Mouse (Mus musculus) right cerebral cortex, postnatal 36 days (tissue): ENCODE measurements around the gene Gab2.

Source experiments
- DNase-seq, 2 experiments: peaks; one replicate each; pipeline ENCODE4 v3.0.0; 2022; ENCODE audit warnings: low spot score in 2 of 2, mixed read lengths in 1 of 2

The Gab2 gene

DNA sequence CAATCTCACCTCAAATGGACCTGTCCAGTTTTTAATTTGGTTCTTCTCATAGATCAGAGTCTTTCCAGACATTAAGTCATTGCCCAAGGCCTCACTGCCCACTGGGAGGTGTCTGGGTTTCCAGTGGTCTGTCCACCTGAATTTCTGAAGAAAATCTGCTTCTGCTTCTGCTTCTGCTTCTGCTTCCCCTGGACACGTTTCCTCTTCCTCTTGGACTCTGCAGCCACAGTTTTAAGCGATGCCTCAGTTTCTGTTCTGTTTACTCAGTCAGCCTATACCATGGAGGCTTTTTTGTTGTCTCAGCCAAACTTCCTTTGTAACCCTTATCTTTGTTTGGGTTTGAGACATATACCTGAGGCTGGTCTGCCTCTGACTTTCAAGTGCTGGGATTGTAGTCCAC lies 170.3 kb downstream of the Gab2 start:
- no peak for DNase-seq

DNA sequence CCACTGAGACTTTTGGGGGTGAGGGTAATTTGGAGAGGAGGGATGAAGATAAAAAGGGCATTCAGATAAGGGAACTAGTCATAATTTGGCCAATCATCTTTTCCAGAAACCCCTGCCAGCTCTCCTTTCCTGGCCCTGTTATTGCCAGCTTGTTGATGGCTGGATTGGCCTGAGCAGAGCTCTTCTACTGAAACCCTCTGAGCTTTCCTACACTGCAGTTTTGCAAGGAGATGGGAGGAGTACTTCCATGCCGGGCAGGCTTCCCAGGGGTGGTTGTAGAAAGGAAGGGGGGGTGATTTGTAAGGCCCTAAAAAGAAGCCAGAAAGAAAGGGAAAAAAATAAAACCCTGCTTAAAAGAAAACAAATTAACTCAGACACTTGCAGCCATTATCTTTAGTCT lies 181.2 kb downstream of the Gab2 start:
- DNase-seq = no peak

DNA sequence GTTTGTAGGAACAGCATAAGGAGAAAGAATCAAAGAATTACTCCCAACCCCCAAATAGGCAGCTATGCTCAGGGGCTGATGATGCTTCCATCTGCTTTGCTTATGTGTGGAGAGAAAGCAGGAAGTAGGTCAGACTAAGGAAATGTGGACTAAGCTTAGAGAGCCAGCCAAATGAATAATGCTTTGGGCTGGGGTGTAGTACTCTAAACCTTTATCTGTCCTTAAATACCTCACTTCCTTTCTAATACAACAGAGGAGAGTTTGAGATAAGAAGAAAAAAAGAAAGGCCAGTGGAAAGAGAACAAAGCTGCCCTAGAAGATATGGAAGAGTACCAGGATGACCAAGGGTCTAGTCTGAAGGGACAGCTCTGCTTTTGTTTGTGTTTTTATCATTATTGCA lies 189.0 kb downstream of the Gab2 start:
- no peak for DNase-seq

- no peak for DNase-seq
These were observed 189.7 kb downstream of the Gab2 start for GRCm38 (mm10) chr7:97271068-97271467.

DNA sequence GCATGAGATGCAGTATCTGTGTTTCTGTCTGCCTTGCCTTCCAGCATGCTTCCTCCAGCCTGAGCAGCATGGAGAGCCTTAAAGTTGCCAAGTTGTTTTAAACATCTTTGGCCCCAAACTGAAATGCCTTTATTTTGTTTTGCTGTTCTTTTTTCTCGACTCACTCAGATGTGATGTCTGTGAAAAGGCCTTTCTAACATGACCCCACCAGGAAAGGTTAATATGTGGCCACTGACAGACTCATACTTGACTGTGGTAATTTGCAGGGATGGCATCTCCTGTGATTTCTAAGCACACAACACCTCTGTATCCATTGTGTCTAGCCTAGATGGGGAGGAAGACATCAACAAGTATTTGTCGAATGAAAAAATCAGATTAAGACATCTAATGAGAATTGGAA lies 215.6 kb downstream of the Gab2 start:
- no peak for DNase-seq

DNA sequence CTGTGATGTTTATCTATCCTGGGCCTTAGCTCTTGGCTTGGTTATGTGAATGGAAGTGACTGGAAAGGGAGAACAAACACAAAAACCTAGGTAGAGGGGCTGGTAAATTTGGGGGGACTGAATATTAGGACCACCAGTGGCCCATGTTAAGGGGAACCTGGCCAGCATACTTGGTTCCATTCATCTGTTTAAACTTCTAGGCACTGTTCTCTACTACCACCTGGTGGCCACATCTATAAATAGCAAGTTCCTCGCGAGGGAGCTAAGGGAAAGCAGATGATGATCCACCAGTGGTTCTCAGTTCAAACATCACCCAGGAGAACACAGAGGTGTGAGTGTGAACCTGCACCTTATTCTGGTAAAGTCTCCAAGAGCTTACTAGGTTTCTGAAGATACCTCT lies 216.1 kb downstream of the Gab2 start:
- DNase-seq = peak in 1 of 2 experiments; percentile 41

- no peak for DNase-seq
These were observed 216.9 kb downstream of the Gab2 start for GRCm38 (mm10) chr7:97298279-97298678.

DNA sequence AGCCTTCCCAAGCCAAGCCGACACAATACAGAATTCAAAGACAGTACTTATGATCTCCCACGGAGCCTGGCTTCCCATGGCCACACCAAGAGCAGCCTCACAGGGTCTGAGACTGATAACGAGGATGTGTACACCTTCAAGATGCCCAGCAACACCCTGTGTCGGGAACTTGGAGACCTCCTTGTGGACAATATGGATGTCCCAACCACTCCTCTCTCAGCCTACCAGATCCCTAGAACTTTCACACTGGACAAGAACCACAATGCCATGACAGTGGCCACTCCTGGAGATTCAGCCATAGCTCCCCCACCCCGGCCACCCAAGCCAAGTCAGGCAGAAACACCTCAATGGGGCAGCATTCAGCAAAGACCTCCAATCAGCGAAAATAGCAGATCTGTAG lies 217.6 kb downstream of the Gab2 start:
- no peak for DNase-seq

DNA sequence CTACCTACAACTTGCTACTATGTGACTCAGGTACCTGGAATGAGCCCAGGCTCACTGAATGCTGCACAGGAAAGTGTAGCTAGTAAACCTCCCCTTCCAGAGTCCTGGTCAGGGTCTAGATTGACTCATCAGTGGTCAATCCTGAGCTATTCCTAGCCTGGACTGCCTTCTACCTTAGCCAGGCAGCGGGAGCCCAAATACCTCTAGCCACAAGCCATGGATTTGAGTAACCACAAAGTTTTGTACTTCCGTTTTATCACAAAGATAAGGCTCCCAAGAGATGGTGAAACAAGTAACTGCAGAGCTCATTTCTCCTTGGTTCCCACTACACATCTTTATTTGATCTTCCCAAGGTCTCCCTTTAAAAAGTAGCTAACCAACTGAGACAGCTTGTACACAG lies 219.5 kb downstream of the Gab2 start:
- DNase-seq = no peak

GRCm38 (mm10) chr7:97301321-97301720 lies 219.9 kb downstream of the Gab2 start:
- DNase-seq = no peak

- no peak for DNase-seq
These were observed 220.9 kb downstream of the Gab2 start for GRCm38 (mm10) chr7:97302261-97302660.

DNA sequence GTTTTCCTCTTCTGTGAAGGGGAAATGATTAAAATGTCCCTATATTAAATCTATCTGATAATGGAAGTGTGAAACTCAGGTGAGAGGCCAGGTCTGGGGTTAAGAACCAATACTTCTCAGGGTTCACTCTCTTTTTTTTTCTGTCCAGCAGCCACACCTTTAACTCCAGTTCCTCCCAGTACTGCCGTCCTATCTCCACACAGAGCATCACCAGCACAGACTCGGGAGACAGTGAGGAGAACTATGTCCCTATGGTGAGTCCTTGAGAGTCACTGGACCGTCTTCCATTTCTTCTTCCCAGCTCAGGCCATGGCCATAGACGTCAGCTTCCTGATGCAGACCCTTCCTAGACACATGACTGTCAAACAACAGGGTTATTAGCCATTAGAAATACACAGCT lies 221.5 kb downstream of the Gab2 start:
- DNase-seq = no peak

DNA sequence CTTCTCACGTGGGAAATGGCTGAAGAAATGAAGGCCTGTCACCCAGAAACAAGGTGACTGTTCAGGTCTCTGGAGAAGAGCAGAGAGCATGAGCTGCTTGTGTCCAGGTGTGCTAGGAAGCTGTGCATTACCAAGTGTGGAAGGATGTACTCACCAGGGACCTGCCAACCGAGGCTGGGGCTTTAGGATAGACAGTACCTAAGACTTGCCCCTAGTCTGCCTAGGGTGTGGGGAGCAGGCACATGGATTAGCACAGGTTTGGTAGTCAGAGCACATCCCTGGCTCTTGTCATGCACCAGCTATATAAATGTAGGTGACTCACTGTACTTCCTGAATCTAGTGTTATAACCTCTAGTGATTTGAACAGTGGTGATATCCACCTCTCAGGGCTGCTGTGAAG lies 222.2 kb downstream of the Gab2 start:
- DNase-seq = no peak

GRCm38 (mm10) chr7:97304471-97304870 lies 223.1 kb downstream of the Gab2 start:
- no peak for DNase-seq

DNA sequence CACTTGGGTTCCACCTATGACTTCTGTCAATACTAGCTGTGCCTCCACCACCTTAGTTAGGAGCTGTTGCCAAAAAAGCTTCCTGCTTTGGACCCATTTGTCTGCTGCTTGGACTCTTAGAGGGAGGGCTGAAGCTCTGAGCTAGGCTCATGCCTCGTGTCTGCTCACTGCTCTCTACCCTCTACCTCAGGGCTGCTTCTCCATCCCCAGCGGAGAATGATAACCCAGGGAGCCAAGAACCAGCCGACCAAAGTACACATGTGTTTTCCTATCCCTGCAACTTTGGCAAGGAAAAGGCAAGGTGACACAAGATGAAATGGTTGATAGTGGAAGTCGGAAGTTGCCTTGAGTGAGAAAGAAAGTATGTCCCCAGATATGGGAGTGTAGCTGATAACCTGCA lies 223.8 kb downstream of the Gab2 start:
- no peak for DNase-seq

GRCm38 (mm10) chr7:97306813-97307212 lies 225.4 kb downstream of the Gab2 start:
- DNase-seq = no peak

DNA sequence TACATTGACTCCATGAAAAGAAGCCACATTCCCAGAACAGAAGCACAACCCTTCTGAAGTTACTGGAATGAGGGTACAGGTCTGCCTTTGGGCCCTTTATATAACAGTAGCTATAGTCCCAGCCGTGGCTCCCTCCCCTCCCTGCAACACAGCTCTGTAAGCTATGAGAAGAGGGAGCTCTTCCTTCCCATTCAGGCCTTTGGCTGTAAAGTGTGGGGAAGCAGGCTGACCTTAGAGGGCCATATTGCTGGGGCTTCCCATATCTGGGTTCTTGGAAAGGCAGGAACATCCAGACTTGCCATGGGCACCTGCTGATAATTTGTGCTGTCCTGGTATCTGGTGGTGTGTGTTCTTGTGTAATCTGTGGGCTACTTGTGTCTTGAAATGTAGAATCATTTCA lies 226.2 kb downstream of the Gab2 start:
- no peak for DNase-seq

GRCm38 (mm10) chr7:97309461-97310340 lies 228.3 kb downstream of the Gab2 start:
- DNase-seq = no peak

DNA sequence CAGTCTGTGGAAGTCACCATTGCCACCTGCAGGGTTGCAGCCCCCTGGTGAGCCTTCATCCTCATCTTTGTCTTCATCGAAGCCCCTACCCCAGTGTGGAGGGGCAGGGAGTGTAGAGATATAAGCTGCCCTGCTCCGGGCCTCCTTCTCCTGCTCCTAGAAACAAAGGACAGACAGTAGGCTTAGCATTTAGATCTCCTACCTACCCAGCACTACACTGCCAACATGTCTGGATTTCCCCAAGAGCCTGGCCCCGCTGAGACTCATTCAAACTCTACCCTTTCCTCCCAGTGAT lies 228.9 kb downstream of the Gab2 start:
- DNase-seq = no peak

DNA sequence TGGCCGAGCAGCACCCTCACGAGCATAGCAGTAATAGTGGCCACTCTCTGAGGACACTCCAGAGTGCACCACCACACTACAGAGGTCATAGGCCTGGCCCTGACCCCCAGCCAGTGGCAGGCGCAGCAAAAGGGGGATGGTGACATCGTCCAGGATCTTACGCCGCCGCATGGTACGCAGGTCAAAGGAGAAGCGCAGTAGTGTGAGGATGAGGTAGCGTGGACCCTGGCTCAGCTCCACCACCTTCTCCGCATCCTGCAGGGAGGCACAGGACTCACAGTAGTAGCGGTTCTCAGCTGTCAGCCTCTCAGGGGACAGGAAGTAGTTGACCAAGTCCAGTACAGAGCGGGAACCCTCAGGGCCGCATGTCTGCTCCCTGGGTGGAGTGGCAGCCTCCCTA lies 230.2 kb downstream of the Gab2 start:
- DNase-seq = no peak

DNA sequence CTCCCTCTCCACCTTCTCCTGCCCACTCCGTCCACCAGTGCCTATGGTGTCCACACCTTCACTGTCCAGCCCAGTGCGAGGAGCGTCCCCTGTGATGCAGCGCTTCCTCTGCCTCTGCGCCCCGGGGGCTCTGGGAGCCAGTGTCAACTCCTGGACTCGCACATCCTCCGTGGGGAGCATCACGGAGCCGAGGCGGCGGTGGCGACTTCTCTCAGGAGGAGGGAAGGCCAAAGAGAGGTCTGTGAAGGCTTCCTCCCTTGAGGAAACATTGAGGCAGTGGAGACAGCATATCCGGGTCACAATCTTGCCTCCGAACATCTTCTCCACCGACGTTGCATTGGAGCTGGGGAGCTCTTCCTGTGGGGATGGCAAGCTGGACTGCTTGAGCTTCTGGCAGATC lies 230.8 kb downstream of the Gab2 start:
- no peak for DNase-seq

DNA sequence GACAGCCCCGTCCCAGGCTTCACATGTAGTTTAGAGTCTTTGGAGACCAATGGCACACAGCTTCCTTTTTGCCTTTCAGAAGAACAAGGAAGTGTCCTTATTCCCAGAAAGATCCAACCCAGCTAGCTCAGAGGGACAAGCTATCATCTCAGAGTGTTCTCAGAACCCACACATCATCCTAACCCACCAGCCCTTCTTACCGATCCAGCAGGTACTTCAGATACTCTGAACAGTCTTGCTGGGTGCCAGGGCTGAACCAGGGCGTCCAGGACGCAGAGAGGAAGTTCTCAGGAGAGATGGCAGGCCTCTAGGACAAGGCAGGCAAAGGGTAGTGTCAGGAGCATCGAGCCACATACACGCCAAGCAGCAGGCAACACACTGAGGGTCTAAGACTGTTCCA lies 231.5 kb downstream of the Gab2 start:
- no peak for DNase-seq

GRCm38 (mm10) chr7:97313364-97313995 lies 232.1 kb downstream of the Gab2 start:
- no peak for DNase-seq

DNA sequence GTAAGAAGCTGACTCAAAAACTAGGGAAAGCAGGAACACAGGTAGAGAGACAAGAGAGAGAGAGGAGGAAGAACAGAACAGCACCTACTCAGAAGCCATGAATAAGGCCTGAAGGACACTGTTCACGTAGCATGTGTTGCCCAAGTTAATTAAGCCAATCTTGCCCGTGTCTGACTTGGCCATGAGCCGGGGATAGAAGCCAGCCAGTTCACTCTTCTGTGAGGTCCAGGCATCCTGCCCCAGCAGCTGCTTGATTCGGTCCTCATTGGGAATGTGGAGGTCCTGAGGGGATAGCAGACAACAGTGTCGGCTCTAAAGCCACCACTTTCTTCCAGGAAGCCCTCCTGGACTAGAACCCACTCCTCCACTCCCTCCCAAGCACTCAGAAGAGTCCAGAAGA lies 233.3 kb downstream of the Gab2 start:
- no peak for DNase-seq
